Mouse (Mus musculus) liver, embryonic 12.5 days (tissue): ENCODE results near the gene Coro6. TPM values are rescaled to one million over a fixed set of nuclear protein-coding genes. Genes with fewer than 3 reads are reported as not detected.
A peak's percentile ranks its signal among the peaks of the same experiment; 100 is the strongest.

Experiments used
- ATAC-seq: fragments of 200-750 bp; cut with Nextera tagmentation; 2 replicates; pipeline ENCODE4 v1.8.0; 2017; ENCODE audit warnings: moderate number of reproducible peaks, mild to moderate bottlenecking, moderate library complexity
- H3K27ac ChIP-seq: fragments of 300-500 bp; sonication (generic); 2 replicates; pipeline ENCODE4 v1.5.1; 2016; ENCODE audit warnings: mild to moderate bottlenecking
- H3K27me3 ChIP-seq: fragments of 300-500 bp; sonication (generic); replicated peaks from 2 replicates; pipeline ENCODE4 v1.6.1; 2016; ENCODE audit warnings: mild to moderate bottlenecking, moderate library complexity
- H3K36me3 ChIP-seq: fragments of 300-500 bp; sonication (generic); 2 replicates; pipeline ENCODE4 v1.6.1; 2016; ENCODE audit warnings: mild to moderate bottlenecking, moderate library complexity
- H3K4me1 ChIP-seq: fragments of 300-500 bp; sonication (generic); 2 replicates; pipeline ENCODE4 v1.6.1; 2016
- H3K4me2 ChIP-seq: fragments of 300-500 bp; sonication (generic); 2 replicates; pipeline ENCODE4 v1.6.1; 2016; ENCODE audit warnings: mild to moderate bottlenecking, moderate library complexity
- H3K4me3 ChIP-seq: fragments of 300-500 bp; sonication (generic); 2 replicates; pipeline ENCODE4 v1.5.1; 2016; ENCODE audit warnings: mild to moderate bottlenecking, moderate library complexity
- H3K9ac ChIP-seq: fragments of 300-500 bp; sonication (generic); 2 replicates; pipeline ENCODE4 v1.6.1; 2016; ENCODE audit warnings: mild to moderate bottlenecking, moderate library complexity
- H3K9me3 ChIP-seq: fragments of 300-500 bp; sonication (generic); replicated peaks from 2 replicates; pipeline ENCODE4 v1.6.1; 2016; ENCODE audit warnings: mild to moderate bottlenecking, moderate library complexity
- WGBS: fragments of 180-500 bp; shearing (Covaris S2); methylation state at CpG from one replicate; pipeline ENCODE4 v1.1.7; 2016; ENCODE audit not compliant: insufficient replicate concordance; 5-methylcytosine and 5-hydroxymethylcytosine counted together
- polyA plus RNA-seq: library from polyadenylated mRNA; unstranded; fragments of >200 nt; fragmentation: Nextera tagmentation; extraction: Ambion mirVana; gene quantifications from 2 replicates; pipeline ENCODE4 v1.2.1, GENCODE M21; 2016

Coro6 gene
- polyA plus RNA-seq, 1 experiment from 2014 or later, result not detected

DNA sequence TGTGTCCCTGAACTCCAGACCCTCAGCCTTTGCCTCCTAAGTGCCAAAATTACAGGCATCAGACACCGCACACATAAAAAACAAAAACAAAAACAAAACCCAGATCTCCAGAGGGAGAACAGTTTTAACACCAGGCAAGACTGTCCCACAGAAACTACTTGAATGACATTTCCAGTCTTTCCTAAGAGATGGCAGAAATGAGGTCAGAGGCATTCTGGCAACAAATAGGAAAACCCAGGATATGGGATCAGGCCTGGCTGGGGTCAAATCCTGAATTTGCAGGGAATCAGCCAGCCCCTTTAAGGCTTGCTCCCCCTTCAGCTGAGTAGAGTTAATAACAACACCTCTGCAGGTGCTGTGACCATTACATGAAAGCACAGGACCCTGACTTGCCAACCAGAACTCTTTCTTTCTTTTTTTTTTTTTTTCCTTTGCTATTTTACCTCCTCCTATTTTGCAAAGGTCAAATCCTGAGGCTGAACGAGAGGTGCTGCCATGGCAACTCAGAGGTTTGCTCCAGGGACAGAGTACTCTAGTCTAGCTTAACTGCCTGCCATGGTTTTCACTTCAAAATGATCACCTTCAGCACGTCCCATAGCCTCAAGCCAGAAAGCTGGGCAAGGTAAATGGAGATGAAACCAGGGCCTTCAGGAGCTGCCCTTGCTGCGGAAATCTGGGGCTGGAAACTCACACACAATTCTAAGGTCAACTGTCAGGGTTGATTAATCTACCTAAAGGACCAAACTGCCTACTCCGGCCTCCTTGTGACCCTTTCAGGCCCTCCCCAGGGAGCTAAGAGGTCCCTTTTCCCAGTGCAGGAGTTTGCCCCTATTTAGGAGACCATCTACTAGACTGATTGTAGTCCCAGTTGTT is 54.6 kb downstream of the Coro6 start:
- Histone ChIP-seq H3K4me2 (peak overlapping the region; percentile 97; the same call in 1 of the 2 replicates), H3K4me1 (peaks cover 66% of the 10 kb centered on the region), H3K9me3 (no peaks in the 10 kb centered on the region), H3K27me3 (peaks cover 55% of the 10 kb centered on the region), H3K4me3 (no peak overlapping the region), H3K9ac (no peak overlapping the region), H3K36me3 (no peaks in the 10 kb centered on the region), H3K27ac (no peak overlapping the region)
- ATAC-seq, result no peak
- WGBS, result 76% methylated on average over 5 of the region's 5 CpGs

DNA sequence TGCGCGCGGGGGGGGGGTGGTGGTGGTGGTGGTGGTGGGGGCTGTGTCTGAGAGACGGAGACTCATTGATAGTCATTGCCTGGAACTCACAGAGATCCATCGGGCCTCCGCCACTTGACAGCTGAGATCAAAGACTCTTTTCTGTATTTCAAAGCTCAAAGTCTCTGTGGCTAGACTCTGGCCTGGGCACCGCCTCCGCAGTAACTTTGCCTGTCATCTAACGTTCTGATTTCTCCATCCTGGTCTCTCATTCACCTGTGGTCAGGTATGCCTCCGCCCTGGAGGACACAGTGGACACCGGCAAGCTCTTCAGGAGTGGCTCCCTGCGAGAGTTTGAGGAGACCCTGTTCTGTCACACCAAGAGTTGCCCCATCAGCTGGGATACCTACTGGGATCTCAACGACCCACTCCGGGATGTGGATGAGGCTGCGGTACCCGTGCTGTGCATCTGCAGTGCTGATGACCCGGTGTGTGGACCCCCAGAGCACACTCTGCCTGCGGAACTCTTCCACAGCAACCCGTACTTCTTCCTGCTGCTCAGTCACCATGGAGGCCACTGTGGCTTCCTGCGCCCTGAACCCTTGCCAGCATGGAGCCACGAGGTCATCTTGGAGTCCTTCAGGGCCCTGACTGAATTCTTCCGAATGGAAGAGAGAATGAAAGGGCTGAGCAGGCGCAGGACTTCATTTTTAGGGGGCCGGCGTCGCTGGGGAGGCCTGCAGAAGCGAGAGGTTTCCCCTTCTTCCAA is 56.0 kb downstream of the Coro6 start:
- H3K27me3 ChIP-seq, result peaks cover 55% of the 10 kb centered on the region
- no peak overlapping the region for H3K4me2 ChIP-seq
- no peaks in the 10 kb centered on the region for H3K9me3 ChIP-seq
- no peaks in the 10 kb centered on the region for H3K36me3 ChIP-seq
- H3K4me1 ChIP-seq, result peaks cover 58% of the 10 kb centered on the region
- WGBS, result 60% methylated on average over 27 of the region's 27 CpGs
- ATAC-seq, result no peak
- H3K27ac ChIP-seq, result peak overlapping the region; percentile 43; the same call in 1 of the 2 replicates
- no peak overlapping the region for H3K4me3 ChIP-seq
- no peak overlapping the region for H3K9ac ChIP-seq

DNA sequence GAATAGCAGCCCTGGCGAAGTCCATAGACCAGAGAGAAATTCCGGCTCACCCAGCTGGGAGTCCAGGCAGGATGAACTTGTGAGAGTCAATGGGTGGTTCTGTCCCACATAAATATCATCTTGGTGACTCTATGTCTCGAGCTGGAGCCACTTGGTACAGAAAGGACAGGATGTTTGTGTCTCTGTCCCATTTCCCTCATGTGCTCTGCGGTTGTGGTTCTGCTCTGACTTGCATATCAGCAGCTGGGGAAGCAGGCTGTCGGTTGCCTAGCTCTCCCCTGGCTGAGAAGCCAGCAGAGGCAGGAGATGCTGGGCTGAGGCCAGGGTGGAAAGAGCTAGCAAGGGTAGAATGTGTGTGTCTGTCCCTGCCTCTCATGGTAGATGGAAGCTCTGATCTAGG is 56.8 kb downstream of the Coro6 start, which contains the start of gene Gm10392:
Gene Gm10392, minus strand, starts transcription at position 156 of the 400 bp plus-strand sequence.
- Histone ChIP-seq H3K9ac (no peak within 1 kb of the TSS), H3K9me3 (no peaks in the 10 kb centered on the region), H3K4me2 (peak within 1 kb of the TSS; percentile 20; the same call in 1 of the 2 replicates), H3K4me1 (peaks cover 51% of the 10 kb centered on the region), H3K27me3 (peaks cover 55% of the 10 kb centered on the region), H3K4me3 (no peak within 1 kb of the TSS), H3K36me3 (no peaks in the 10 kb centered on the region), H3K27ac (peak within 1 kb of the TSS; percentile 43; the same call in 1 of the 2 replicates)
- no peak for ATAC-seq
- whole genome bisulfite sequencing, result 23% methylated on average over 5 of the region's 5 CpGs

Other genes starting within 250 kb of the Coro6 start
- 6.8 and 7.9 TPM in 2 replicates for gene Ssh2, start 246.1 kb upstream of the Coro6 start, polyA plus RNA-seq
- gene Ankrd13b, start 27.3 kb downstream of the Coro6 start, polyA plus RNA-seq, result 2.1 and 2.5 TPM in 2 replicates
- 3.1 and 3.2 TPM in 2 replicates for gene Git1, start 31.2 kb downstream of the Coro6 start, polyA plus RNA-seq
- 3.0 and 3.6 TPM in 2 replicates for gene Abhd15, start 52.7 kb downstream of the Coro6 start, polyA plus RNA-seq
- gene Trp53i13, start 53.6 kb downstream of the Coro6 start, polyA plus RNA-seq, result 9.3 and 11.1 TPM in 2 replicates
- 0.12 and 0.19 TPM in 2 replicates for gene Gm10392, start 56.8 kb downstream of the Coro6 start, polyA plus RNA-seq
- 6.1 and 6.7 TPM in 2 replicates for gene Taok1, start 145.4 kb downstream of the Coro6 start, polyA plus RNA-seq
- gene Nufip2, start 223.7 kb downstream of the Coro6 start, polyA plus RNA-seq, result 2.7 and 3.2 TPM in 2 replicates